Mouse (Mus musculus): ENCODE results near the gene Abtb2. TPM values are rescaled to one million over a fixed set of nuclear protein-coding genes. Genes with fewer than 3 reads are reported as not detected.

Gene Abtb2
- total RNA-seq, 1 experiment = 5.5 TPM

- H3K27ac ChIP-seq (ENCODE audit: insufficient read depth, low read depth, low read length, poor library complexity, severe bottlenecking) = no peak overlapping the region
- H3K9me3 ChIP-seq (ENCODE audit: control insufficient read depth, insufficient read depth, low read depth, low read length) = no peaks in the 10 kb centered on the region
- H3K36me3 ChIP-seq (ENCODE audit: control insufficient read depth, insufficient read depth, low read length, poor library complexity, severe bottlenecking) = no peaks in the 10 kb centered on the region
- TF ChIP-seq ZNF384 (IDR thresholded peaks at IDR 0.05; ENCODE audit: low read depth, low read length) (no peak), CHD2 (IDR thresholded peaks at IDR 0.05; ENCODE audit: low read depth, low read length) (no peak), HCFC1 (IDR thresholded peaks at IDR 0.05; ENCODE audit: borderline replicate concordance, insufficient read depth, low read length) (no peak), ZC3H11A (IDR thresholded peaks at IDR 0.05; ENCODE audit: borderline replicate concordance, low read depth, low read length) (no peak), MAFK (IDR thresholded peaks at IDR 0.05; ENCODE audit: insufficient read depth, low read depth, low read length) (no peak)
- DNase-seq (ENCODE audit: low read depth, low spot score) = no peak
- H3K4me1 ChIP-seq (ENCODE audit: control insufficient read depth in 2 of 2, insufficient read depth in 2 of 2, low read length in 2 of 2, poor library complexity in 1 of 2) = peaks cover 0 to 3% of the 10 kb centered on the region in 2 experiments; a peak in 1 of 4 replicates
- in situ Hi-C loops (cut with MboI; ENCODE audit: low sequenced_read_pairs in 2 of 2, unreplicated experiment in 2 of 2) = no loop called here
- no peak overlapping the region for H3K9ac ChIP-seq (ENCODE audit: insufficient read depth, low read depth, low read length, poor library complexity, severe bottlenecking)
- no peak overlapping the region for H3K4me3 ChIP-seq (ENCODE audit: insufficient read depth in 1 of 2, low read depth in 1 of 2, low read length in 2 of 2, poor library complexity in 1 of 2, severe bottlenecking in 1 of 2)
Measured at GRCm38 (mm10) chr2:103615028-103615427, 48.9 kb downstream of the Abtb2 start.

- Histone ChIP-seq H3K27ac (ENCODE audit: insufficient read depth, low read depth, low read length, poor library complexity, severe bottlenecking) (no peak overlapping the region), H3K9ac (ENCODE audit: insufficient read depth, low read depth, low read length, poor library complexity, severe bottlenecking) (no peak overlapping the region), H3K36me3 (ENCODE audit: control insufficient read depth, insufficient read depth, low read length, poor library complexity, severe bottlenecking) (no peaks in the 10 kb centered on the region), H3K4me3 (ENCODE audit: insufficient read depth in 1 of 2, low read depth in 1 of 2, low read length in 2 of 2, poor library complexity in 1 of 2, severe bottlenecking in 1 of 2) (no peak overlapping the region), H3K9me3 (ENCODE audit: control insufficient read depth, insufficient read depth, low read depth, low read length) (no peaks in the 10 kb centered on the region), H3K4me1 (ENCODE audit: control insufficient read depth in 2 of 2, insufficient read depth in 2 of 2, low read length in 2 of 2, poor library complexity in 1 of 2) (peaks cover 0 to 3% of the 10 kb centered on the region in 2 experiments; a peak in 1 of 4 replicates)
- in situ Hi-C loops (cut with MboI; ENCODE audit: low sequenced_read_pairs in 2 of 2, unreplicated experiment in 2 of 2) = no loop called here
- DNase-seq (ENCODE audit: low read depth, low spot score) = no peak
- TF ChIP-seq CHD2 (IDR thresholded peaks at IDR 0.05; ENCODE audit: low read depth, low read length) = no peak
- TF ChIP-seq ZC3H11A (IDR thresholded peaks at IDR 0.05; ENCODE audit: borderline replicate concordance, low read depth, low read length) = no peak
- TF ChIP-seq ZNF384 (IDR thresholded peaks at IDR 0.05; ENCODE audit: low read depth, low read length) = no peak
- no peak for TF ChIP-seq MAFK (IDR thresholded peaks at IDR 0.05; ENCODE audit: insufficient read depth, low read depth, low read length)
- no peak for TF ChIP-seq HCFC1 (IDR thresholded peaks at IDR 0.05; ENCODE audit: borderline replicate concordance, insufficient read depth, low read length)
Measured at GRCm38 (mm10) chr2:103618407-103618806, 52.3 kb downstream of the Abtb2 start.

GRCm38 (mm10) chr2:103622950-103623349 is 56.8 kb downstream of the Abtb2 start:
- in situ Hi-C loops (cut with MboI; ENCODE audit: low sequenced_read_pairs in 2 of 2, unreplicated experiment in 2 of 2) = no loop called here
- H3K4me1 ChIP-seq (ENCODE audit: control insufficient read depth in 2 of 2, insufficient read depth in 2 of 2, low read length in 2 of 2, poor library complexity in 1 of 2) = no peaks in the 10 kb centered on the region
- H3K9ac ChIP-seq (ENCODE audit: insufficient read depth, low read depth, low read length, poor library complexity, severe bottlenecking) = no peak overlapping the region
- H3K4me3 ChIP-seq (ENCODE audit: insufficient read depth in 1 of 2, low read depth in 1 of 2, low read length in 2 of 2, poor library complexity in 1 of 2, severe bottlenecking in 1 of 2) = no peak overlapping the region
- no peak overlapping the region for H3K27ac ChIP-seq (ENCODE audit: insufficient read depth, low read depth, low read length, poor library complexity, severe bottlenecking)
- no peaks in the 10 kb centered on the region for H3K9me3 ChIP-seq (ENCODE audit: control insufficient read depth, insufficient read depth, low read depth, low read length)
- TF ChIP-seq CHD2 (IDR thresholded peaks at IDR 0.05; ENCODE audit: low read depth, low read length) = no peak
- TF ChIP-seq MAFK (IDR thresholded peaks at IDR 0.05; ENCODE audit: insufficient read depth, low read depth, low read length) = no peak
- no peak for TF ChIP-seq ZC3H11A (IDR thresholded peaks at IDR 0.05; ENCODE audit: borderline replicate concordance, low read depth, low read length)
- no peak for TF ChIP-seq ZNF384 (IDR thresholded peaks at IDR 0.05; ENCODE audit: low read depth, low read length)
- TF ChIP-seq HCFC1 (IDR thresholded peaks at IDR 0.05; ENCODE audit: borderline replicate concordance, insufficient read depth, low read length) = no peak
- H3K36me3 ChIP-seq (ENCODE audit: control insufficient read depth, insufficient read depth, low read length, poor library complexity, severe bottlenecking) = no peaks in the 10 kb centered on the region
- DNase-seq (ENCODE audit: low read depth, low spot score) = no peak

GRCm38 (mm10) chr2:103625349-103625932 is 59.3 kb downstream of the Abtb2 start:
- Histone ChIP-seq H3K4me1 (ENCODE audit: control insufficient read depth in 2 of 2, insufficient read depth in 2 of 2, low read length in 2 of 2, poor library complexity in 1 of 2) (peaks cover 0 to 4% of the 10 kb centered on the region in 2 experiments; a peak in 1 of 4 replicates), H3K36me3 (ENCODE audit: control insufficient read depth, insufficient read depth, low read length, poor library complexity, severe bottlenecking) (no peaks in the 10 kb centered on the region), H3K4me3 (ENCODE audit: insufficient read depth in 1 of 2, low read depth in 1 of 2, low read length in 2 of 2, poor library complexity in 1 of 2, severe bottlenecking in 1 of 2) (no peak overlapping the region), H3K27ac (ENCODE audit: insufficient read depth, low read depth, low read length, poor library complexity, severe bottlenecking) (no peak overlapping the region), H3K9me3 (ENCODE audit: control insufficient read depth, insufficient read depth, low read depth, low read length) (no peaks in the 10 kb centered on the region), H3K9ac (ENCODE audit: insufficient read depth, low read depth, low read length, poor library complexity, severe bottlenecking) (no peak overlapping the region)
- no peak for DNase-seq (ENCODE audit: low read depth, low spot score)
- in situ Hi-C loops (cut with MboI; ENCODE audit: low sequenced_read_pairs in 2 of 2, unreplicated experiment in 2 of 2) = no loop called here
- no peak for TF ChIP-seq MAFK (IDR thresholded peaks at IDR 0.05; ENCODE audit: insufficient read depth, low read depth, low read length)
- TF ChIP-seq CHD2 (IDR thresholded peaks at IDR 0.05; ENCODE audit: low read depth, low read length) = no peak
- TF ChIP-seq ZC3H11A (IDR thresholded peaks at IDR 0.05; ENCODE audit: borderline replicate concordance, low read depth, low read length) = no peak
- no peak for TF ChIP-seq ZNF384 (IDR thresholded peaks at IDR 0.05; ENCODE audit: low read depth, low read length)
- TF ChIP-seq HCFC1 (IDR thresholded peaks at IDR 0.05; ENCODE audit: borderline replicate concordance, insufficient read depth, low read length) = no peak

Data from ES-E14 (cell line).